Mouse (Mus musculus) erythroblast, adult 5-6 weeks (primary cell): Measurements from ENCODE around the gene Lgals9. TPM values are rescaled to one million over a fixed set of nuclear protein-coding genes. Genes with fewer than 3 reads are reported as not detected.
"Not testable (repeated sequence)": the region's sequence is repeated elsewhere in the genome, so short reads cannot be mapped to it uniquely, and the experiment has no call there.

Experiments
- ATAC-seq: replicated peaks from 2 replicates; pipeline ENCODE4 v1.8.0; 2016; ENCODE audit warnings: moderate number of reproducible peaks, mild to moderate bottlenecking, moderate TSS enrichment, inconsistent platforms; ENCODE audit not compliant: poor library complexity, low FRiP score, severe bottlenecking
- total RNA-seq, 2 experiments: library from RNA; stranded (forward) in 1 of 2; stranded (reverse) in 1 of 2; fragments of 150-400 nt in 1 of 2; fragments of 200-764, 138-1000 nt in 1 of 2; gene quantifications; 2 replicates each; pipeline versions ENCODE4 v1.2.3 to v1.2.4; 2015 to 2017; ENCODE audit warnings: low replicate concordance in 2 of 2

Lgals9 gene
- total RNA-seq, 2 experiments from 2014 or later: 48.7 to 155 TPM

- ATAC-seq: no peak
Measured at GRCm38 (mm10) chr11:79008007-79008775, 23.4 kb upstream of the Lgals9 start.

GRCm38 (mm10) chr11:79007356-79007755, 22.6 kb upstream of the Lgals9 start:
- not testable (repeated sequence) for ATAC-seq

GRCm38 (mm10) chr11:79006417-79006816, 21.7 kb upstream of the Lgals9 start:
- ATAC-seq: no peak

GRCm38 (mm10) chr11:79005578-79006394, 21.0 kb upstream of the Lgals9 start:
- ATAC-seq: no peak

GRCm38 (mm10) chr11:79003769-79004638, 19.3 kb upstream of the Lgals9 start:
- ATAC-seq: no peak

GRCm38 (mm10) chr11:79003053-79003768, 18.5 kb upstream of the Lgals9 start:
- no peak for ATAC-seq

GRCm38 (mm10) chr11:79002551-79002951, 17.8 kb upstream of the Lgals9 start:
- ATAC-seq: no peak

- ATAC-seq: no peak
Measured at GRCm38 (mm10) chr11:79001871-79002270, 17.1 kb upstream of the Lgals9 start.

- no peak for ATAC-seq
Measured at GRCm38 (mm10) chr11:78999118-78999517, 14.4 kb upstream of the Lgals9 start.

- ATAC-seq: not testable (repeated sequence)
Measured at GRCm38 (mm10) chr11:78990875-78991543, 6.3 kb upstream of the Lgals9 start.

GRCm38 (mm10) chr11:78990096-78990495, 5.3 kb upstream of the Lgals9 start:
- ATAC-seq: no peak

- ATAC-seq: not testable (repeated sequence)
Measured at GRCm38 (mm10) chr11:78989206-78989605, 4.5 kb upstream of the Lgals9 start.

GRCm38 (mm10) chr11:78986311-78987002, 1.7 kb upstream of the Lgals9 start:
- ATAC-seq: no peak

GRCm38 (mm10) chr11:78985505-78985904, 759 bp upstream of the Lgals9 start:
- no peak for ATAC-seq

- ATAC-seq: peak; percentile 49
Measured at GRCm38 (mm10) chr11:78983539-78983938, 1.2 kb downstream of the Lgals9 start.

GRCm38 (mm10) chr11:78982513-78983291, 2.0 kb downstream of the Lgals9 start:
- ATAC-seq: no peak

- ATAC-seq: no peak
Measured at GRCm38 (mm10) chr11:78982042-78982441, 2.7 kb downstream of the Lgals9 start.
